Mouse (Mus musculus) heart, embryonic 13.5 days (tissue): ENCODE measurements at regions not wholly inside any gene's neighbourhood (a gene's known extent, or its start where the extent isn't known, plus 50 kb on each side); places are given as distances from the start of the nearest gene placed in this dataset.

Experiments used
- ATAC-seq: fragments of 200-750 bp; cut with Nextera tagmentation; 2 replicates; pipeline ENCODE4 v1.8.0; 2017; ENCODE audit warnings: moderate TSS enrichment; ENCODE audit not compliant: insufficient number of reproducible peaks, low FRiP score, low TSS enrichment; ENCODE audit errors: extremely low read depth
- H3K27ac ChIP-seq: fragments of 300-500 bp; sonication (generic); replicated peaks from 2 replicates; pipeline ENCODE4 v1.5.1; 2015; ENCODE audit warnings: moderate library complexity, mild to moderate bottlenecking, inconsistent platforms
- H3K27me3 ChIP-seq: fragments of 300-500 bp; sonication (generic); replicated peaks from 2 replicates; pipeline ENCODE4 v1.6.1; 2015; ENCODE audit warnings: mild to moderate bottlenecking, inconsistent platforms
- H3K36me3 ChIP-seq: fragments of 300-500 bp; sonication (generic); 2 replicates; pipeline ENCODE4 v1.6.1; 2015; ENCODE audit warnings: mild to moderate bottlenecking, inconsistent platforms
- H3K4me1 ChIP-seq: fragments of 300-500 bp; sonication (generic); 2 replicates; pipeline ENCODE4 v1.6.1; 2015; ENCODE audit warnings: inconsistent platforms
- H3K4me2 ChIP-seq: fragments of 300-500 bp; sonication (generic); 2 replicates; pipeline ENCODE4 v1.6.1; 2015; ENCODE audit warnings: inconsistent platforms, mild to moderate bottlenecking, moderate library complexity
- H3K4me3 ChIP-seq: fragments of 300-500 bp; sonication (generic); 2 replicates; pipeline ENCODE4 v1.5.1; 2015; ENCODE audit warnings: moderate library complexity, mild to moderate bottlenecking, inconsistent platforms
- H3K9ac ChIP-seq: fragments of 300-500 bp; sonication (generic); 2 replicates; pipeline ENCODE4 v1.6.1; 2015; ENCODE audit warnings: inconsistent platforms, mild to moderate bottlenecking, moderate library complexity
- H3K9me3 ChIP-seq: fragments of 300-500 bp; sonication (generic); 2 replicates; pipeline ENCODE4 v1.6.1; 2016; ENCODE audit warnings: inconsistent platforms
- WGBS: fragments of 180-500 bp; shearing (Covaris S2); methylation state at CpG from one replicate; pipeline ENCODE4 v1.1.7; 2015; ENCODE audit warnings: mixed read lengths; 5-methylcytosine and 5-hydroxymethylcytosine counted together

DNA sequence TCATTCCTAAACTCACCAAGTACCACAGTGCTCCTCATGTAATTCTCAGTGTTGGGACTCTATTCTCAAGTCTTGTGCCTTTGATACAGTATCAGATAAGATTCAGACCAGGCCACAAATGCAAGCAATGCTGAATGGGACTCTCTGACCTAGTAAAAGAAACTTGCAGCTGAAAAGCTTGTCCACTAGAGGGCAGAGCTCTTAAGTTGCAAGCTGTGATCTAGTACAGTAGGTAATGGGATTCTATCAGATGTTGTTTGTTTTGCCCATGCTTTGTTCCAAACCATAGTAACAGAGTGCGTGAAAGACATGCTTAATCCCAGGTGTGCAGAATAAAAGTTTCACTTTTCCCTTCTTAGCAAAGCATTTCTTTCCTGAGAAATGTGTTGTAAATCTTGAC is 383.2 kb upstream of the Chrm2 start:
- WGBS: 45% methylated on average over 1 of the region's 1 CpGs
- no peak overlapping the region for H3K4me2 ChIP-seq
- ATAC-seq: no peak

GRCm38 (mm10) chr6:36002090-36002489 is 385.8 kb upstream of the Chrm2 start:
- no peak overlapping the region for H3K27ac ChIP-seq
- no peak overlapping the region for H3K9ac ChIP-seq
- H3K27me3 ChIP-seq: no peaks in the 10 kb centered on the region
- H3K4me2 ChIP-seq: no peak overlapping the region
- H3K4me1 ChIP-seq: 0 out of 2 replicates have a peak, but pooled peaks cover 2% of the 10 kb centered on the region
- no peak overlapping the region for H3K4me3 ChIP-seq
- ATAC-seq: no peak
- H3K9me3 ChIP-seq: no peaks in the 10 kb centered on the region
- no peaks in the 10 kb centered on the region for H3K36me3 ChIP-seq
- 66% methylated on average over 3 of the region's 3 CpGs for WGBS

More for the DNA sequence above, 383.2 kb upstream of the Chrm2 start:
- no peak overlapping the region for H3K4me3 ChIP-seq
- no peak overlapping the region for H3K27ac ChIP-seq
- no peaks in the 10 kb centered on the region for H3K9me3 ChIP-seq
- H3K4me1 ChIP-seq: 0 out of 2 replicates have a peak, but pooled peaks cover 2% of the 10 kb centered on the region
- no peaks in the 10 kb centered on the region for H3K36me3 ChIP-seq
- no peak overlapping the region for H3K9ac ChIP-seq
- no peaks in the 10 kb centered on the region for H3K27me3 ChIP-seq

DNA sequence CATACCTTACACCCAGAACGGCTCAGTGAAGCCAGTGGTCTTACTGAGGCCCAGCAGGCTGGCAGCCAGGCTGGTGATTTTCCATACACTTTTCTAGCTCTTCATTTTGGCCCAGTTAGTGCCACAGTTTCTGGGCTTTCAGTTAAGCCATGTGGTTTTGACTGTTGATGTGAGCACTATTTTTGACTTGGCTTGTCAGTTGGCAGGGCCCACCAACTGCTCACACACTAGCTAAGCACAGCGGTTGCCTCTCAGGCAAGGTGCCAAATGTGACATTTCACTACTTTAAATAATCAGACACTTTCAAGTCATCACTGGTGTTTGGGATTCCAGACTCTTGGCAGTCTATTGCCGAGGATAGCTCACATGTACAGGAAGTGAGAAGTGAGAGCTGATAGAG is 399.0 kb upstream of the Chrm2 start:
- no peak overlapping the region for H3K4me3 ChIP-seq
- no peaks in the 10 kb centered on the region for H3K27me3 ChIP-seq
- H3K4me1 ChIP-seq: peaks cover 16% of the 10 kb centered on the region
- no peak overlapping the region for H3K9ac ChIP-seq
- H3K36me3 ChIP-seq: no peaks in the 10 kb centered on the region
- no peak overlapping the region for H3K4me2 ChIP-seq
- WGBS: 30% methylated on average over 3 of the region's 3 CpGs
- ATAC-seq: no peak; the same call in 1 of the 2 replicates
- H3K9me3 ChIP-seq: no peaks in the 10 kb centered on the region
- peak overlapping the region; percentile 77 for H3K27ac ChIP-seq

DNA sequence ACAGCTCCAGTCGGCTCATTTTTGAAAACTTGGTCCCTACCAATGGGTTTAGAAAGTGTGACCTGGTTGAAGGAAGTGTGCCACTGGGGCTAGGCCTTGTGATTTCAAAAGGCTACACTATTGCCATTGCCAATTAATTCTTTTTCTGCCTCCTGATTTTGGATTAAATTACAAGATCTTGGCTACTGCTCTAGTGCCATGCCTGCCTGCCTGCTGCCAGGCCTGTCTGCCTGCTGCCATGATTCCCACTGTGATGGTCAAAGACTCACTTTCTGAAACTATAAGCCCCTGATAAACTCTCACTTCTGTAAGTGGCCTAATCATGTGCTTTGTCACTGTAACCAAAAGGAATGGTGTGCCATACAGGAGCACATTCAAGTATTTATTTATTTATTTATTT is 400.4 kb upstream of the Mtpn start:
- Histone ChIP-seq H3K9ac (no peak overlapping the region), H3K4me2 (no peak overlapping the region), H3K9me3 (no peaks in the 10 kb centered on the region), H3K4me1 (no peaks in the 10 kb centered on the region), H3K36me3 (no peaks in the 10 kb centered on the region), H3K27ac (no peak overlapping the region), H3K4me3 (no peak overlapping the region), H3K27me3 (no peaks in the 10 kb centered on the region)
- ATAC-seq: no peak
- WGBS: 87% methylated on average over 1 of the region's 1 CpGs

DNA sequence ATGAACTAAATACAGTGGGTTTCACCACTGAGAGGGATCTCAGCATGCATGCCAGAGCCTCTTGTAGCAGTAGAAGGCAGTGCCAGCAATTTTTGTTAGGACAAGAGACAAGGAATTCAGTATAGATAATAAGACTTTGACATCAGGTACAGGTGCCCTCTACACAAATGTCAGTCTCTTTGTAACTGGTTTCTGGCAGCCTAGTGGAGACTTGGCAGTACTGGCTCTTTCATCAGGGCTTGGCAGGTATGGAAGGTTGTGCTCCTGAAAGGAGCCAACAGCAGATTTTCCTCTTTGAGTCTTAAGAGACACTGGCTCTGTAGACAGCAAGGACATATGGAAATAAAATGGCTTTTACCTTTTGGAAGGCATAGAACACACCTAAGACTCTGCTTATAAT is 384.5 kb upstream of the Mtpn start:
- Histone ChIP-seq H3K9ac (no peak overlapping the region), H3K4me1 (no peaks in the 10 kb centered on the region), H3K9me3 (no peaks in the 10 kb centered on the region), H3K27me3 (no peaks in the 10 kb centered on the region), H3K27ac (no peak overlapping the region), H3K4me3 (no peak overlapping the region), H3K4me2 (no peak overlapping the region), H3K36me3 (no peaks in the 10 kb centered on the region)
- ATAC-seq: no peak

DNA sequence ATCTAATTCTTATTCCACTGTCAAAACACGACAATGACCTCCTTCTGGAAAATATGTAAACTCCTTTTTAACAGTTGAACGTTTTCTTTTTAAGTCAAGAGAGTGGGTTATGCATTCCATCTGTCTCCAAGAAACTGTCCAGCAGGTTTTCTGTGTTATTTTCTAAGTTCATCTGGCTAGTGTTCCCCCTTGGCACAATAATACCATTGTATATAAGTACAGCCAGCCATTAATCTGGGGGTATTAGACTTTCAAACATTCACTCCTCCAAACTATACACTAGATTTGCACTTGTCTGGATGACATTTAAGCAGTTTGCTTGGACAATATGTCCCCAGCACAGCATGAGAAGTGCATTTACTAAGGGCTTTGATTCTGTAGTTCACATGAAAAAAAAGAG is 358.3 kb upstream of the Mtpn start:
- no peak for ATAC-seq
- H3K27ac ChIP-seq: no peak overlapping the region
- no peak overlapping the region for H3K4me3 ChIP-seq
- no peaks in the 10 kb centered on the region for H3K27me3 ChIP-seq
- H3K36me3 ChIP-seq: no peaks in the 10 kb centered on the region
- H3K9me3 ChIP-seq: no peaks in the 10 kb centered on the region
- H3K4me1 ChIP-seq: no peaks in the 10 kb centered on the region
- H3K4me2 ChIP-seq: no peak overlapping the region
- no peak overlapping the region for H3K9ac ChIP-seq
- 47% methylated on average over 2 of the region's 2 CpGs for WGBS

- WGBS: 84% methylated on average over 2 of the region's 2 CpGs
- Histone ChIP-seq H3K4me3 (no peak overlapping the region), H3K27ac (no peak overlapping the region), H3K4me2 (no peak overlapping the region), H3K4me1 (no peaks in the 10 kb centered on the region), H3K9me3 (no peaks in the 10 kb centered on the region), H3K27me3 (no peaks in the 10 kb centered on the region), H3K36me3 (no peaks in the 10 kb centered on the region), H3K9ac (no peak overlapping the region)
- ATAC-seq: no peak
These were observed 356.0 kb upstream of the Mtpn start for GRCm38 (mm10) chr6:35895692-35896091.

DNA sequence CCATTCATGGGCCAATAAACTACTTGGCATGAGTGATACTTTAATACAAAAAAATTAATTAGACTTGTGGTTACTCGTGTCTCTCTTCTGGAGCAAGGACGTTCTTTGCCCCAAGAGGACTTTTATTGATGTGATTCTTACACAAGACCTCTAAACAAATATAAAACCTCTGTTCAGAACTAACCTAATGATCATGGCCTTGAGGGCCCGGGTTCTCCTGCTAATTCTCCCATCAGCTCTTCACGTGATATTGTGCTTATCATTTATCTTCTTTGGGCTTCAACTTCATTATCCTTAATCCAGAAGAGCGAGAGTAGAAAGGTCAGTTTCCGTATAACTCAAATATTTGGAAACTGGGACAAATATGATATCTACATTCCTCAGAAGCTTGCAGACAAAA is 335.0 kb upstream of the Mtpn start:
- no peak for ATAC-seq
- Histone ChIP-seq H3K27ac (no peak overlapping the region), H3K27me3 (no peaks in the 10 kb centered on the region), H3K9me3 (no peaks in the 10 kb centered on the region), H3K4me3 (no peak overlapping the region), H3K9ac (no peak overlapping the region), H3K4me1 (no peaks in the 10 kb centered on the region), H3K4me2 (no peak overlapping the region), H3K36me3 (no peaks in the 10 kb centered on the region)
- 79% methylated on average over 6 of the region's 6 CpGs for WGBS

- Histone ChIP-seq H3K9me3 (no peaks in the 10 kb centered on the region), H3K36me3 (no peaks in the 10 kb centered on the region), H3K4me2 (no peak overlapping the region), H3K27ac (no peak overlapping the region), H3K9ac (no peak overlapping the region), H3K4me1 (no peaks in the 10 kb centered on the region), H3K27me3 (no peaks in the 10 kb centered on the region), H3K4me3 (no peak overlapping the region)
- 71% methylated on average over 7 of the region's 7 CpGs for WGBS
- ATAC-seq: no peak
These were observed 331.7 kb upstream of the Mtpn start for GRCm38 (mm10) chr6:35871388-35871787.

DNA sequence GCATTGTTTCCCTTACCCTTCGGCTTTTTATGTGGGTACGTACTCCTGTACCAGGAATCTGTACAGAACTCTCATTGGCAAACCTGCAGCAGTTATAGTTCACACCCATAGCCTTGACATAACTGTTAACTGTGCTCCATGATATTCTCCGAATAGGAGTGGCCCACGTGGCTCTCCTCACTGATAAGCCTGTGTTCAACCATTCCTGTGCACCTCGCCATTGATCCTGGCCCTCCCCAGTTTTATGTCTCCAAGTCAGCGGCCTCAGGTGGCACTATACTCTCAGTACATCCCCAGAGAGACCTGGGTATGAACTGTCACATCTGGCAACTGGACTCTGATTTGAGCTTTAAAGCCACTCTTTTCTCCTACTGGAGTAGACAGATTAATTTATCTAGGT is 324.5 kb upstream of the Mtpn start:
- no peaks in the 10 kb centered on the region for H3K9me3 ChIP-seq
- H3K4me3 ChIP-seq: no peak overlapping the region
- no peak for ATAC-seq
- H3K9ac ChIP-seq: no peak overlapping the region
- no peak overlapping the region for H3K4me2 ChIP-seq
- no peak overlapping the region for H3K27ac ChIP-seq
- H3K4me1 ChIP-seq: no peaks in the 10 kb centered on the region
- no peaks in the 10 kb centered on the region for H3K27me3 ChIP-seq
- 69% methylated on average over 6 of the region's 6 CpGs for WGBS
- no peaks in the 10 kb centered on the region for H3K36me3 ChIP-seq

- Histone ChIP-seq H3K4me2 (no peak overlapping the region), H3K9ac (no peak overlapping the region), H3K4me1 (0 out of 2 replicates have a peak, but pooled peaks cover 3% of the 10 kb centered on the region), H3K27me3 (no peaks in the 10 kb centered on the region), H3K9me3 (no peaks in the 10 kb centered on the region), H3K36me3 (no peaks in the 10 kb centered on the region), H3K27ac (no peak overlapping the region), H3K4me3 (no peak overlapping the region)
- WGBS: 83% methylated on average over 5 of the region's 5 CpGs
- no peak for ATAC-seq
These were observed 314.3 kb upstream of the Mtpn start for GRCm38 (mm10) chr6:35853993-35854392.

GRCm38 (mm10) chr6:35816657-35817056 is 277.0 kb upstream of the Mtpn start:
- H3K4me3 ChIP-seq: no peak overlapping the region
- 82% methylated on average over 16 of the region's 16 CpGs for WGBS
- H3K4me2 ChIP-seq: no peak overlapping the region
- no peaks in the 10 kb centered on the region for H3K4me1 ChIP-seq
- ATAC-seq: no peak
- no peak overlapping the region for H3K27ac ChIP-seq
- no peaks in the 10 kb centered on the region for H3K27me3 ChIP-seq
- H3K9me3 ChIP-seq: no peaks in the 10 kb centered on the region
- no peak overlapping the region for H3K9ac ChIP-seq
- H3K36me3 ChIP-seq: no peaks in the 10 kb centered on the region

DNA sequence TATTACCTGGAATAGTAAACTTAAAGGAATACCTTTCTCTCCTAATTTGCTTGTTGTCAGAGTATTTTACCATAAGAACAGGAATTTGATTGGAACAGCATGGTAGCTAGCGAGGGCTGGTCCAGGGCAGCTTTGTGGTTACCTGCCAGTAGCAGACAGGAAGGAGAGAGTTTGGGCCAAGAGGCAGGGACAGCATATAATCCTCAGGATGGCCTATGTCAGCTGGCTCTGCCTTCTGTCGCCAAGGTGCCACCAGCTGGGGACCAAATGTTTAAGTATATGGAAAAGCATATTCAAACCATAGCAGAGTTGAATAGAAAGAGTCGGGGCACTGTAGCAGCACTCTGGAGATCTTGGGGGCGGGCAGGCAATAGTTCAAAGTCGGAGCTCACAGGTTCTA is 274.8 kb upstream of the Mtpn start:
- no peak overlapping the region for H3K4me2 ChIP-seq
- no peaks in the 10 kb centered on the region for H3K27me3 ChIP-seq
- no peak overlapping the region for H3K27ac ChIP-seq
- no peaks in the 10 kb centered on the region for H3K4me1 ChIP-seq
- H3K9me3 ChIP-seq: no peaks in the 10 kb centered on the region
- no peak for ATAC-seq
- H3K36me3 ChIP-seq: no peaks in the 10 kb centered on the region
- no peak overlapping the region for H3K4me3 ChIP-seq
- H3K9ac ChIP-seq: no peak overlapping the region
- 67% methylated on average over 5 of the region's 5 CpGs for WGBS
